Mouse (Mus musculus) c-Kit-positive CD71-positive TER-119-negative erythroid progenitor cells, embryonic 14.5 days (primary cell): Measurements from ENCODE around the gene Sec14l3.
"Not testable (repeated sequence)": the region's sequence is repeated elsewhere in the genome, so short reads cannot be mapped to it uniquely, and the experiment has no call there.

Experiments
- DNase-seq: peaks from one replicate; pipeline ENCODE4 v3.0.0-alpha.2; 2013; ENCODE audit warnings: low read depth

The Sec14l3 gene

GRCm38 (mm10) chr11:4103522-4103921 lies 38.9 kb downstream of the Sec14l3 start:
- DNase-seq: no peak

DNA sequence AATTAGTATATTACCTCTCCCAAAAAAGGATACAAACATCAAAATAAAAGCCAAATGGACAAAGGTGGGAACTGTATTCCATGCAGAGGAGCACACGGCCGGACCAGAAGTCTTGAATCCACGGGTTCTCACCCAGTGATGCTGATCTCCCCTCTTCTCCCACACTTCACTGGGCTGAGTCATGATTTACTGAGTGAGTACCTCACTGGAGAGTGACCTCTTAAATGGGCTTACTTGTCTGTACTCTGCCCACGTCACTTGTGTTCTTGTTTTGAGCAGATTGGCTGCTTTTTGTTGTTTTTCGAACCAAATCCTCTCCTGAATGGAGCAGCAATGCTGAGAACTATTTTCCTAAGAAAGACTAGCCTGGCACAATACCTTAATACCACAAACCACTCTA lies 40.3 kb downstream of the Sec14l3 start:
- DNase-seq: no peak

- no peak for DNase-seq
These were observed 40.8 kb downstream of the Sec14l3 start for GRCm38 (mm10) chr11:4105444-4105843.

GRCm38 (mm10) chr11:4107901-4108300 lies 43.3 kb downstream of the Sec14l3 start:
- DNase-seq: not testable (repeated sequence)

DNA sequence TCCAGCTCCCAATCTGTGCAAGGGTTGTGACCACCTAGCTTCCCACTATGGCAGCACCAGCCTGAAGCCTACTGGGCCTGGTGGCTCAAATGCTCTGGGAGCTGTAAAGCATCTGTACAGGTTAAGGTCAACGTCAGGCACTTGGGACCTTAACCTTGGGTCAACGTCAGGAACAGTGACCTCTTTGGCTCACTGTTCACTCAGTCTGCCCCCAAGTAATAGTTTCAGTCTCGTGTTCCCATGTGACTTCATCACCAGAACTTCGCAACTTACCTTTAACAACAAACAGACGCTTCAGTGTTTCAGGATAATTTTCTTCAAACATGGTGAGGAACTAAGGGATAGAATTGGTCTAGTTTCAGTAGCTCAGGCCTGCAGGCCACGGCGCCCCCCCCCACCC lies 44.0 kb downstream of the Sec14l3 start:
- no peak for DNase-seq

DNA sequence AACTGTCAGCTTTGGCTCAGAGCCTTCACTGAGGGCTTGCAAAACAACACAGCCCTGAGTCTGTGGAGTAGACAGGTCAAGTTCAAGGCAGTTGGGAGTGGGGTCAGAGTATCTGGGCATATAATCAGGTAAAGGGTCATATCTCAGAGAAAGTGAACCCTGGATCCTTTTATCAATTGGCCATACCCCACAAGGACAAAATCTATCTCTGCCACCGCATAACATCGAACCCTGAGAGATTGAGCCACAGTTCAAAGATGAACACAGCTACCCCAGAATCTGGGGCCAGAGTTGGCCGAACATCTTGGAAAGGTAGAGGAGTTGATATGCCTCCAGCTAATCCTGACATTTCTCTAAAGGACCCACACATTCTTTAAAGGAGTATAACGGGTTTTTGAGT lies 47.4 kb downstream of the Sec14l3 start:
- DNase-seq: no peak

GRCm38 (mm10) chr11:4112861-4113260 lies 48.2 kb downstream of the Sec14l3 start:
- DNase-seq: no peak

GRCm38 (mm10) chr11:4113496-4113895 lies 48.9 kb downstream of the Sec14l3 start:
- DNase-seq: no peak

DNA sequence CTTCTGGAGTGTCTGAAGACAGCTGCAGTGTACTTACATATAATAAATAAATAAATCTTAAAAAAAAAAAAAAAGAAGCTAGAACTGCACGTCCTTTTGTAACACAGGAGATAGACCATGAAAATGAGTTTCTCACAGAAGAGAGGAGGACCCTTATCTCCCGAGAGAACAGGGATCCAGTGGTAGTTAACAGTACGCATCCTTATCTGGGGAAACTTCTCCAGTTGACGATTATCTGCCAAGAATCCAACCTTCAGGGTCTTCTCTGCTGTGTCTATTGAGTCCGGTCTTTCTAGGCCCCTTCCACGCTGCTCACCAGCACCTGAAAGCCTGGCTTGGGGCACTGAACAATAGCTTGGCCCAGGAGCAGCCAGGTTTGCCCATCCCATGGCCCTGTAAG lies 49.3 kb downstream of the Sec14l3 start:
- no peak for DNase-seq

GRCm38 (mm10) chr11:4114541-4114940 lies 49.9 kb downstream of the Sec14l3 start:
- not testable (repeated sequence) for DNase-seq

DNA sequence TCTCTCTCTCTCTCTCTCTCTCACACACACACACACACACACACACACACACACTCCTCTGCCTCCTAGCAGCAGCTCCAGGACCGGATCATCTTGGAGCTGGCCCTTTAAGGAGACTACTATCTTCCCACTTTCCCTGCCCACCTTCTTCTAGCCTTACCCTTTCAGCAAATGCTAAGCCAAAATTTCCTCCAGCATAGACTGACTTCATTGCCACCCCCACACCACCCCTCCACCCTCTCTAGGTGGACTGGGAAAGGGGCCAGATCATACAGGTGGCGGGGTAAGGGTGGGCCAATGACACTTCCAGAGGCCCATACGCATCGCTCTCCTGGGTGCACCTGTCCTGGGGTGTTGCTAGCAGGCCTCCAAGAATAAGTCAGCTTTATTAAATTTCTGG lies 50.8 kb downstream of the Sec14l3 start:
- no peak for DNase-seq

DNA sequence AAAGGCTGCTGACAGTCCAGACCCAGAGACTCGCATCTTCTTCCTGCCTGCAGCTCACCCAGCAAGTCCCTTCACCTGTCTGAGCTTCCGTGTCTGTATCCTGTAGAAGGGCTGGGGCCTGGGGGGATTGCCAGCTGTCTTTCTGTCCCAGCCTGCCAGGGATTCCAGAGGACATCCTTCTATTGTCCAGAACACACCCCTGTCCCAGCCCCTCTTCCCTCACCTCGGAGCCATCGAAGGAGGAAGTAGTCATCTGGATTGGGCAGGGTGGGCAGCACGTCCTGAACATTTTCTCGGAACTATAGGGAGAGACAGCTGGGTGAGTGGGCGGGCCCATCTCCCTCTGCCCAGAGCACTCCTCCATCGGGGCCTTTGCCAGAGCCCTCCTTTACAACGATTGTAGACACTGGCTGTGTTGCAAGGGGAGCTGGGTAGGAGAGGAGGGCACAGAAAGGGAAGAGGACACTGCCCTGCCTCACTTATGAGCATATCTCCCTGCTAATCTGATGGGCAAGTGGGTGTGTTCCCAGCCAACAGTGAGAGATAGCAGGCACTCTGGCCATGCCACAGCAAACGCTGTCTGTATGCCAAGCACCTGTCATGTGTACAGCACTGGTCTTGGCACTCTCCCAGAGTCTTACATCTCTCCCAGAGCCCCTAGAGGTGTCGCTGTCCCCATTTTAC lies 52.0 kb downstream of the Sec14l3 start:
- DNase-seq: no peak

DNA sequence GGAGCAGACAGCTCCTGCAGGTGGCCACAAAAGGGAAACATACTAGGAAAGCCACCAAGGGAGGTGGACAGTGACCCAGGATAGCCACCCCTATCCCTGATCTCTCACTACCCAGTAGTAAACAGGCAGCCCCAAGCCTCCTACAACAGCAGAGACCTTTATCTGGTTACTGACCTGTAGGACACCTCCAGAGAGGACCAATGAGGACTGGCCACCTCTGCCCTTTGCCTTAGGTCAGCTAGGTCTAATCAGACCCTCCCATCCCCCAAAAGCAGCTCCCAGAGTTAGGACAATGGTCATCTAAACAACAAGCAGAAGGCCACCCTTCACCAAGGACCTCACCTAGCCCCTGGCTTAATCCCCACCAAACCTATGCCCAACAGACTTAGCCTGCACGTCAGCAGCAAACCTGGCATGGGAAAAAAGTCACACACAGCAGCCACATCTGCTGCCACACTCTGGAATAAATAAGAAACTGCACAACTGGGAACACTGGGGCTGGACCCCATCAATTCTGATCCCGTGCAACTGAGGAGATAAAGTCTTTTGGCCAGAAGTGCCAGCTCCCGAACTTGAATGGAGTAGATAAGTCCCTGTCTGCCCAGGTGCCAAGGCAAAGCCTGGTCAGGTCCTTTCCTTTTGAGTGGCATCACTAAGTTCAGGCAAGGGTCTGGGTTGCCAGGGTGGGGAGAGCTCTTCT lies 52.9 kb downstream of the Sec14l3 start:
- DNase-seq: no peak

GRCm38 (mm10) chr11:4118081-4118921 lies 53.7 kb downstream of the Sec14l3 start:
- no peak for DNase-seq

GRCm38 (mm10) chr11:4119635-4120034 lies 55.0 kb downstream of the Sec14l3 start:
- DNase-seq: no peak

- no peak for DNase-seq
These were observed 57.0 kb downstream of the Sec14l3 start for GRCm38 (mm10) chr11:4121691-4122090.

GRCm38 (mm10) chr11:4122226-4122625 lies 57.6 kb downstream of the Sec14l3 start:
- DNase-seq: no peak

DNA sequence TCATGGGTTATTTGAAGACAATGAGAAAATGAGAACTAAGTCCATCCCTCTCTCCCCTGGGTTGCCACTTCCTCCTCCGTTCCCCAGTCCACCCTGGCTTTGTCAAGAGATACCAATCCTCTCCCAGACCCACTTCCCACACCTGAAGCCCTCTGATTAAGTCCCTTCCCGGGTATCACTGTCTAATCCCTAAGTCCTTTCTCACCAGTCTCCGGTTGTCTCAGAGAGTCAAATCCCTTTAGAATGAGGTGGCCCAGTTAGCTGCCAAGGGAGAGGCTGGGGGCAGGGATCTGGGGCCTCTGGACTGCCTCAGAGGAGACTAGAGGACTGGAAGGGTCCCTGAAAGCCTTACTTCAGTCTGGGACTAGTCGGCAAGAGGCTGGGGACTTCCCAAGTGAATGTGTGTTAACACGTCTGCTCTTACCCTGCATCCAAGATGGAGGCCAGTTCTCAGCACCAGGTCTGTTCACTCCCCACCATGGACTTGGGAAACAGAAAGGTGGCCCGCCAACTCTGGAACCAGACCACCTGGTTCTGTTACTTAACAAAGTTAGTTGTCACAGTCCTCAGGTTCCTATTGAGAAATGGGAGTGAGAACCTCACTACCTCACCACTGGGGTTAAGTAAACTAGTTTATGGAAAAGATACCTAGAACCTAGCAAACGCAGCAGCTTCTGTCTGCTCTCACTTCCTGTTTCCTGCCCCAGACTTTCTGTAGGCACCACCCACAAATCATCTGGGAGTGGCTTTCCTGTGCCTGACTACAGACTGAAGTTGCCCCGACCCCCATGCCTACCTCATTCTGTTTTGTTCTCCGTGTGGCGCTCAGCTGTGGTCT lies 58.3 kb downstream of the Sec14l3 start, which contains the start of gene Sec14l2:
TSS of gene Sec14l2 (minus strand) at position 674 of the 838 bp plus-strand sequence.
- no peak for DNase-seq

- peak; percentile 69 for DNase-seq
These were observed 59.3 kb downstream of the Sec14l3 start for GRCm38 (mm10) chr11:4123922-4124321.

DNA sequence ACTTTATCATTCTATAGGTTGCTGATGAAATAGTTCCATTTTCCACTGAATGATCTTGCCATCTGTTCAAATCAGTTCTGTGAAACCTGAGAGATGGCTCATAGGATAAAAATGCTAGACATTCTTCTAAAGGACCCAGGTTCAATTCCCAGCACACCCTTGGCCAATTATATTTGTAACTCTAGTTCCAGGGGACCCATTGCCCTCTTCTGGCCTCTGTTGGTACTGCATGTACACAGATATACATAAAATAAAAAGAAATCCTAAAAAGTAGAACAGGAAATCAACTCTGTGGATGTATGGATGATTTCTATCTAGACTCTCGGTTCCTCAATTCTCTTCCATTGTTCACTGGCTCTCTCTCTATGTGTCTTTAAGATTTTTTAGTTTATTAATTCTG lies 62.4 kb downstream of the Sec14l3 start:
- no peak for DNase-seq
